Mouse (Mus musculus): ENCODE measurements around the gene Hjurp. TPM values are rescaled to one million over a fixed set of nuclear protein-coding genes. Genes with fewer than 3 reads are reported as not detected.

The Hjurp gene
- 161 and 168 TPM in 2 replicates for polyA plus RNA-seq (2015; fragmentation: Nextera tagmentation; extraction: Ambion mirVana)

DNA sequence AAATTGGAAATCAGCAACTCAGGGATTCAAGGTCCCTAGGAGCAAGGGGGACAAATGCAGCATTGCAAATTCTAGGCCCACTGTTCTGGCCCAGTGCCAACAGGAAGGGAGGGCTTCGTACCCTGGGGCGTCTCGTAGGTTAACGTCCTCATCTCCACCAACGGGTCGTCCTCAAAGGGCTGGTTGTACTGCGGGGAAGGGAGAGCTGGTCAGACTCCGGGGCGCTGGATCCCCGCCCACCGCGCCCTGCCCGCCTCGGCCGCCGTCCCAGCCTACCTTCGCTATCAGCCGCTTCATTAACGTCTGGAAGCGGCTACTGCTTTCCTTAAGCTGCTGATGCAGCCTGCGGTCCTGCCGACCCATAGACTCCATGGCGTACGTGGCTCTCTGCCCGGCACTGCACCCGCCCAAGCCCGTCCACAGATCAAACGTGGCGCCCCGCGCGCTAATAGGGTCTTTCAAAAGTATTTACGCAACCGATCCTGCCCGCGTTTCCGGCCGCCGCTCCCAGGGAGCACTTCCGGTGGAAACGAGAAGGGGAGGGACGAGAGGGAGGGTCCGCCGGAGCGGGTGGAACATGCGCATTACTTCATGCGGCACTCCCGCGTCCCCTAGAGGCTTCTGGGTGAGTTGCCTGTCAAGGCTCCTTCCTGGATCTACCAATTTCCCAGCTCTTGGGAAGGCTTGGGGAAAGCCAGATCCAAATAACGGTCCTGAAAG lies at the start of gene Hjurp, which contains the start of gene Trpm8:
Hjurp (minus strand) TSS at position 536 of the 720 bp plus-strand sequence.
Trpm8 (plus strand) TSS at position 564 of the 720 bp plus-strand sequence.
- H3K27me3 ChIP-seq, result no peaks in the 10 kb centered on the region
- peak within 1 kb of the TSS; percentile 54 for H3K9ac ChIP-seq
- peak; percentile 93 for ATAC-seq (ENCODE audit: insufficient number of reproducible peaks, low FRiP score, low TSS enrichment, low read depth)
- peak within 1 kb of the TSS; percentile 84 for H3K27ac ChIP-seq
- H3K4me3 ChIP-seq, result peak within 1 kb of the TSS; percentile 45
- peaks cover 25% of the 10 kb centered on the region for H3K4me1 ChIP-seq
- peaks cover 35% of the 10 kb centered on the region for H3K36me3 ChIP-seq
- WGBS, result under 1% methylated on average over 50 of the region's 50 CpGs
- peak within 1 kb of the TSS; percentile 54 for H3K4me2 ChIP-seq
- H3K9me3 ChIP-seq, result no peaks in the 10 kb centered on the region

- Histone ChIP-seq H3K4me2 (no peak overlapping the region), H3K36me3 (no peaks in the 10 kb centered on the region), H3K27me3 (no peaks in the 10 kb centered on the region), H3K9ac (no peak overlapping the region), H3K9me3 (no peaks in the 10 kb centered on the region), H3K4me3 (no peak overlapping the region), H3K27ac (no peak overlapping the region), H3K4me1 (no peaks in the 10 kb centered on the region)
- ATAC-seq (ENCODE audit: insufficient number of reproducible peaks, low FRiP score, low TSS enrichment, low read depth), result no peak
- 82% methylated on average over 3 of the region's 3 CpGs for WGBS
Observed at GRCm38 (mm10) chr1:88323101-88323500, 45.7 kb upstream of the Hjurp start.

DNA sequence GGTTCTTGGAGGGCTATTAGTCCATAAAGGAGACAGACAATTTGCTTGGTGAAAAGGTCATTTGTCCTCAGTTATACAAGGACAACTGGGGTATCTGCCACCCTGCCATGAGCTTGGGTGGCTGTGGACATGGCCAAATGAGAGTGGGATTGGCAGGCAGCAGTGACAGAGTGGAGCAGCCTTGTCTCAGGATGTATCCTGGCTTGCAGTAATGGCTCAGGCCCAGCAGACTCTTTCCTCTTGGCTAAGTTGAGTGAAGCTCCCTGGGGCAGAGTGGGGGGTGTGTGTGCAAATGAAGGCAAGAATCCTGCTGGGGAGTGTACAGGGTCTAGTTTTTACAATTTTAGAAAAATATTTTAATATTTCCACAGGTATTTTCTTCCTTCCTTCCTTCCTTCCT lies 44.7 kb upstream of the Hjurp start:
- Histone ChIP-seq H3K9me3 (no peaks in the 10 kb centered on the region), H3K27me3 (no peaks in the 10 kb centered on the region), H3K4me1 (no peaks in the 10 kb centered on the region), H3K4me2 (no peak overlapping the region), H3K36me3 (no peaks in the 10 kb centered on the region), H3K27ac (no peak overlapping the region), H3K9ac (no peak overlapping the region), H3K4me3 (no peak overlapping the region)
- ATAC-seq (ENCODE audit: insufficient number of reproducible peaks, low FRiP score, low TSS enrichment, low read depth), result no peak

DNA sequence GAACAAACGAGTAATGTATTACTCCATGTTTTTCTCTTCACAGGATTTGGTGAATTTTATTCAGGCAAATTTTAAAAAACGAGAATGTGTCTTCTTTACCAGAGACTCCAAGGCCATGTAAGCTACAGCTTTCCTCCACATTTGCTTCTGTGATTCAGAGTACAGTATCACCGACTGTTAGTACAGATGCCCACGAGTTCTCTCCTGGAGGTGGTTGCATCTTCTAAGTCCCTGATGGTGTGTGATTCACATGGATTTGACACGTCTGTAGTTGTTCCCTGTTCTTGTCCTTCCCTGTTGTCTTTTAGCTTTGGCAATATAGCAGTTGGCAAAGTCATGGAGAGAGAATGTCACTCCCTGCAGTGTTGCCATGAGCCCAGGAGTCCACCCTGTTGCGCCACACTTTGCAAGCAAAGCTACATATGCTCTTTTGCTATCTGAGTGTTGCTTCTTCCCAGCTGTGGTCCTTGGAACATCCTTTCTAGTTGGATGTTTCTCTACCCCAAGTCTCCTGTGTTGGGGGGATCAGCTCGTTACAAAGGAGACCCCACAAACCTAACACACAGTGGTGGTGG lies 43.5 kb upstream of the Hjurp start:
- H3K4me2 ChIP-seq, result no peak overlapping the region
- H3K9ac ChIP-seq, result no peak overlapping the region
- no peaks in the 10 kb centered on the region for H3K36me3 ChIP-seq
- no peaks in the 10 kb centered on the region for H3K4me1 ChIP-seq
- H3K4me3 ChIP-seq, result no peak overlapping the region
- no peaks in the 10 kb centered on the region for H3K9me3 ChIP-seq
- no peak overlapping the region for H3K27ac ChIP-seq
- no peak for ATAC-seq (ENCODE audit: insufficient number of reproducible peaks, low FRiP score, low TSS enrichment, low read depth)
- WGBS, result 70% methylated on average over 7 of the region's 7 CpGs
- H3K27me3 ChIP-seq, result no peaks in the 10 kb centered on the region

GRCm38 (mm10) chr1:88318531-88319060 lies 41.2 kb upstream of the Hjurp start:
- no peak overlapping the region for H3K9ac ChIP-seq
- H3K36me3 ChIP-seq, result no peaks in the 10 kb centered on the region
- no peak overlapping the region for H3K4me3 ChIP-seq
- no peaks in the 10 kb centered on the region for H3K4me1 ChIP-seq
- WGBS, result 76% methylated on average over 6 of the region's 6 CpGs
- H3K27ac ChIP-seq, result no peak overlapping the region
- no peak overlapping the region for H3K4me2 ChIP-seq
- ATAC-seq (ENCODE audit: insufficient number of reproducible peaks, low FRiP score, low TSS enrichment, low read depth), result no peak
- no peaks in the 10 kb centered on the region for H3K9me3 ChIP-seq
- H3K27me3 ChIP-seq, result no peaks in the 10 kb centered on the region

- no peaks in the 10 kb centered on the region for H3K36me3 ChIP-seq
- H3K4me1 ChIP-seq, result no peaks in the 10 kb centered on the region
- H3K27ac ChIP-seq, result no peak overlapping the region
- 74% methylated on average over 1 of the region's 1 CpGs for WGBS
- no peaks in the 10 kb centered on the region for H3K9me3 ChIP-seq
- no peak overlapping the region for H3K4me3 ChIP-seq
- H3K9ac ChIP-seq, result no peak overlapping the region
- H3K27me3 ChIP-seq, result no peaks in the 10 kb centered on the region
- no peak overlapping the region for H3K4me2 ChIP-seq
- no peak for ATAC-seq (ENCODE audit: insufficient number of reproducible peaks, low FRiP score, low TSS enrichment, low read depth)
Observed at GRCm38 (mm10) chr1:88317279-88317678, 39.8 kb upstream of the Hjurp start.

GRCm38 (mm10) chr1:88310349-88310748 lies 32.9 kb upstream of the Hjurp start:
- no peak overlapping the region for H3K4me3 ChIP-seq
- no peaks in the 10 kb centered on the region for H3K4me1 ChIP-seq
- WGBS, result 66% methylated on average over 3 of the region's 3 CpGs
- ATAC-seq (ENCODE audit: insufficient number of reproducible peaks, low FRiP score, low TSS enrichment, low read depth), result 0 out of 2 replicates have a peak, but pooled peaks have one; percentile 48
- no peaks in the 10 kb centered on the region for H3K36me3 ChIP-seq
- H3K9ac ChIP-seq, result no peak overlapping the region
- peaks cover 21% of the 10 kb centered on the region; the same call in 1 of the 2 replicates for H3K9me3 ChIP-seq
- no peak overlapping the region for H3K4me2 ChIP-seq
- no peaks in the 10 kb centered on the region for H3K27me3 ChIP-seq
- H3K27ac ChIP-seq, result no peak overlapping the region

- Histone ChIP-seq H3K27me3 (no peaks in the 10 kb centered on the region), H3K27ac (no peak overlapping the region), H3K36me3 (no peaks in the 10 kb centered on the region), H3K9me3 (peaks cover 21% of the 10 kb centered on the region; the same call in 1 of the 2 replicates), H3K4me3 (no peak overlapping the region), H3K4me1 (no peaks in the 10 kb centered on the region), H3K9ac (no peak overlapping the region), H3K4me2 (no peak overlapping the region)
- 53% methylated on average over 3 of the region's 3 CpGs for WGBS
- ATAC-seq (ENCODE audit: insufficient number of reproducible peaks, low FRiP score, low TSS enrichment, low read depth), result no peak; the same call in 1 of the 2 replicates
Observed at GRCm38 (mm10) chr1:88309905-88310304, 32.5 kb upstream of the Hjurp start.

DNA sequence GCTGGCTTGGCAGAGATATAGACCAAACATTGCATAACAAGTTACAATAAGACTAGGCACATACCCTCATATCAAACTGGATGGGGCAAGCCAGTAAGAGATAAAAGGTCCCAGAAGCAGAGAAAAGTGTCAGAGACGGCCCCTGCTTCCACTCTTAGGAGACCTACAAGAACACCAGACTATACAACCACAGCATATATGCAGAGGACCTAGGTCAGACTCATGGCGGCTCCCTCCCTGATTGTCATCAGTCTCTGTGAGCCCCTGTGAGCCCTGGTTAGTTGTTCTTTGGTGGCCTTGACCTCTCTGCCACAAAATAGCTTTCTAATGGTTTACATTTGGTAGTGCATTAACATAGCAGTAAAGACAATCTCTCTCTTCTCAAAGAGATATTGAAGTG lies 31.6 kb upstream of the Hjurp start:
- Histone ChIP-seq H3K4me3 (no peak overlapping the region), H3K4me1 (no peaks in the 10 kb centered on the region), H3K9me3 (peaks cover 27% of the 10 kb centered on the region), H3K36me3 (no peaks in the 10 kb centered on the region), H3K9ac (no peak overlapping the region), H3K4me2 (no peak overlapping the region), H3K27me3 (no peaks in the 10 kb centered on the region), H3K27ac (no peak overlapping the region)
- no peak for ATAC-seq (ENCODE audit: insufficient number of reproducible peaks, low FRiP score, low TSS enrichment, low read depth)
- 51% methylated on average over 2 of the region's 2 CpGs for WGBS

GRCm38 (mm10) chr1:88307180-88307579 lies 29.7 kb upstream of the Hjurp start:
- H3K4me2 ChIP-seq, result no peak overlapping the region
- H3K4me3 ChIP-seq, result no peak overlapping the region
- H3K9me3 ChIP-seq, result peaks cover 36% of the 10 kb centered on the region
- no peak overlapping the region for H3K27ac ChIP-seq
- WGBS, result 65% methylated on average over 12 of the region's 12 CpGs
- no peak overlapping the region for H3K9ac ChIP-seq
- no peak for ATAC-seq (ENCODE audit: insufficient number of reproducible peaks, low FRiP score, low TSS enrichment, low read depth)
- no peaks in the 10 kb centered on the region for H3K36me3 ChIP-seq
- H3K27me3 ChIP-seq, result no peaks in the 10 kb centered on the region
- no peaks in the 10 kb centered on the region for H3K4me1 ChIP-seq

- Histone ChIP-seq H3K36me3 (no peaks in the 10 kb centered on the region), H3K4me2 (no peak overlapping the region), H3K9ac (no peak overlapping the region), H3K9me3 (peaks cover 37% of the 10 kb centered on the region), H3K4me1 (no peaks in the 10 kb centered on the region), H3K4me3 (no peak overlapping the region), H3K27ac (no peak overlapping the region), H3K27me3 (no peaks in the 10 kb centered on the region)
- ATAC-seq (ENCODE audit: insufficient number of reproducible peaks, low FRiP score, low TSS enrichment, low read depth), result no peak
- 62% methylated on average over 1 of the region's 1 CpGs for WGBS
Observed at GRCm38 (mm10) chr1:88306543-88306942, 29.1 kb upstream of the Hjurp start.

GRCm38 (mm10) chr1:88305018-88305795 lies 27.8 kb upstream of the Hjurp start:
- H3K4me2 ChIP-seq, result no peak overlapping the region
- no peak for ATAC-seq (ENCODE audit: insufficient number of reproducible peaks, low FRiP score, low TSS enrichment, low read depth)

More at GRCm38 (mm10) chr1:88305018-88305795, 27.8 kb upstream of the Hjurp start:
- WGBS, result 46% methylated on average over 6 of the region's 6 CpGs
- H3K9ac ChIP-seq, result no peak overlapping the region
- no peaks in the 10 kb centered on the region for H3K36me3 ChIP-seq
- H3K4me1 ChIP-seq, result no peaks in the 10 kb centered on the region
- H3K27me3 ChIP-seq, result no peaks in the 10 kb centered on the region
- no peak overlapping the region for H3K27ac ChIP-seq
- H3K4me3 ChIP-seq, result no peak overlapping the region
- H3K9me3 ChIP-seq, result peaks cover 50% of the 10 kb centered on the region

Measured in limb, embryonic 15.5 days (tissue).